Mouse (Mus musculus) MEL (cell line): ENCODE results near the gene Cep152. TPM values are rescaled to one million over a fixed set of nuclear protein-coding genes. Genes with fewer than 3 reads are reported as not detected.

ENCODE experiments used
- DNase-seq: peaks from one replicate; pipeline ENCODE4 v3.0.0; 2011; ENCODE audit warnings: low read depth, low spot score
- H3K27ac ChIP-seq: 2 replicates; pipeline ENCODE4 v1.5.1; 2012; ENCODE audit warnings: low read depth, mild to moderate bottlenecking, control low read depth, low read length, moderate library complexity; ENCODE audit not compliant: control insufficient read depth
- H3K27me3 ChIP-seq, 2 experiments: fragments of 150-350 bp in 1 of 2; sonication (generic) in 1 of 2; 2 replicates each; pipeline ENCODE4 v1.6.1; 2012; ENCODE audit warnings: low read length in 2 of 2, mild to moderate bottlenecking in 2 of 2, improper control_type of control experiment in 1 of 2, moderate library complexity in 1 of 2; ENCODE audit not compliant: insufficient read depth in 2 of 2, control insufficient read depth in 1 of 2
- H3K36me3 ChIP-seq, 2 experiments: 2 replicates each; pipeline ENCODE4 v1.6.1; 2012 to 2014; ENCODE audit warnings: low read length in 2 of 2, improper control_type of control experiment in 1 of 2, inconsistent platforms in 1 of 2, mild to moderate bottlenecking in 1 of 2; ENCODE audit not compliant: insufficient read depth in 2 of 2, control insufficient read depth in 1 of 2
- H3K4me1 ChIP-seq, 2 experiments: fragments of 150-350 bp in 1 of 2; sonication (generic) in 1 of 2; 2 replicates each; pipeline ENCODE4 v1.6.1; 2012; ENCODE audit warnings: low read length in 2 of 2, improper control_type of control experiment in 1 of 2, mild to moderate bottlenecking in 1 of 2; ENCODE audit not compliant: insufficient read depth in 2 of 2, control insufficient read depth in 1 of 2
- H3K4me3 ChIP-seq, 2 experiments: fragments of 150-350 bp in 1 of 2; sonication (generic) in 1 of 2; 2 replicates each; pipeline ENCODE4 v1.5.1; 2012; ENCODE audit warnings: low read depth in 2 of 2, low read length in 2 of 2, mild to moderate bottlenecking in 2 of 2, moderate library complexity in 2 of 2, control low read depth in 1 of 2, improper control_type of control experiment in 1 of 2; ENCODE audit not compliant: control insufficient read depth in 1 of 2, insufficient read depth in 1 of 2
- H3K79me2 ChIP-seq: 2 replicates; pipeline ENCODE4 v1.6.1; 2012; ENCODE audit warnings: mild to moderate bottlenecking, low read length, moderate library complexity; ENCODE audit not compliant: control insufficient read depth, poor library complexity, insufficient read depth
- H3K9ac ChIP-seq: 2 replicates; pipeline ENCODE4 v1.6.1; 2012; ENCODE audit warnings: low read depth, mild to moderate bottlenecking, control low read depth, low read length, moderate library complexity; ENCODE audit not compliant: control insufficient read depth, poor library complexity, severe bottlenecking
- H3K9me3 ChIP-seq: fragments of 150-350 bp; sonication (generic); replicated peaks from 2 replicates; pipeline ENCODE4 v1.6.1; 2012; ENCODE audit warnings: mild to moderate bottlenecking, low read length, improper control_type of control experiment, moderate library complexity; ENCODE audit not compliant: insufficient read depth
- BHLHE40 ChIP-seq: IDR thresholded peaks from 2 replicates; pipeline ENCODE4 v1.6.1; 2012; ENCODE audit warnings: low read depth, mild to moderate bottlenecking, inconsistent platforms, low read length, improper control_type of control experiment, borderline replicate concordance
- CTCF ChIP-seq, 3 experiments: IDR thresholded peaks in 2 of 3; conservative IDR thresholded peaks in 1 of 3; 2 replicates each; pipeline ENCODE4 v1.5.1; 2011 to 2012; ENCODE audit warnings: low read length in 3 of 3, low read depth in 2 of 3, mild to moderate bottlenecking in 2 of 3, improper control_type of control experiment in 1 of 3, inconsistent platforms in 1 of 3, mixed read lengths in 1 of 3, moderate library complexity in 1 of 3; ENCODE audit not compliant: control insufficient read depth in 1 of 3, insufficient read depth in 1 of 3, poor library complexity in 1 of 3, severe bottlenecking in 1 of 3
- E2F4 ChIP-seq: IDR thresholded peaks from 2 replicates; pipeline ENCODE4 v1.6.1; 2011; ENCODE audit warnings: low read depth, low read length, improper control_type of control experiment, borderline replicate concordance
- EP300 ChIP-seq, 2 experiments: IDR thresholded peaks; 2 replicates each; pipeline ENCODE4 v1.6.1; 2011; ENCODE audit warnings: improper control_type of control experiment in 2 of 2, low read length in 2 of 2, low read depth in 1 of 2, mild to moderate bottlenecking in 1 of 2
- ETS1 ChIP-seq: IDR thresholded peaks from 2 replicates; pipeline ENCODE4 v1.6.1; 2012; ENCODE audit warnings: low read depth, mild to moderate bottlenecking, inconsistent platforms, low read length, improper control_type of control experiment, moderate library complexity
- GABPA ChIP-seq: IDR thresholded peaks from 2 replicates; pipeline ENCODE4 v1.6.1; 2012; ENCODE audit warnings: low read depth, mild to moderate bottlenecking, inconsistent platforms, low read length, improper control_type of control experiment, moderate library complexity
- GATA1 ChIP-seq: IDR thresholded peaks from 2 replicates; pipeline ENCODE4 v1.6.1; 2011; ENCODE audit warnings: low read depth, low read length, improper control_type of control experiment
- KAT2A ChIP-seq: conservative IDR thresholded peaks from 2 replicates; pipeline ENCODE4 v1.6.1; 2012; ENCODE audit warnings: low read depth, low read length, improper control_type of control experiment, inconsistent platforms
- MAX ChIP-seq: IDR thresholded peaks from 2 replicates; pipeline ENCODE4 v1.6.1; 2011; ENCODE audit warnings: low read length, improper control_type of control experiment
- MXI1 ChIP-seq: IDR thresholded peaks from 2 replicates; pipeline ENCODE4 v1.6.1; 2011; ENCODE audit warnings: mild to moderate bottlenecking, low read depth, low read length, improper control_type of control experiment
- MYC ChIP-seq: IDR thresholded peaks from 2 replicates; pipeline ENCODE4 v1.6.1; 2011; ENCODE audit warnings: low read depth, mild to moderate bottlenecking, low read length, improper control_type of control experiment, moderate library complexity
- NELFE ChIP-seq: IDR thresholded peaks from 2 replicates; pipeline ENCODE4 v1.6.1; 2011; ENCODE audit warnings: low read depth, low read length, improper control_type of control experiment
- NRF1 ChIP-seq: IDR thresholded peaks from 2 replicates; pipeline ENCODE4 v1.6.1; 2014; ENCODE audit warnings: low read depth, mild to moderate bottlenecking, inconsistent platforms, low read length, improper control_type of control experiment, moderate library complexity; ENCODE audit not compliant: poor library complexity, insufficient read depth, severe bottlenecking
- POLR2AphosphoS5 ChIP-seq: IDR thresholded peaks from 2 replicates; pipeline ENCODE4 v1.6.1; 2012; ENCODE audit warnings: low read depth, borderline replicate concordance, mild to moderate bottlenecking, inconsistent platforms, low read length, moderate library complexity, mixed read lengths
- RAD21 ChIP-seq: IDR thresholded peaks from 2 replicates; pipeline ENCODE4 v1.6.1; 2011; ENCODE audit warnings: mild to moderate bottlenecking, low read depth, low read length, improper control_type of control experiment
- RCOR1 ChIP-seq: IDR thresholded peaks from 2 replicates; pipeline ENCODE4 v1.6.1; 2012; ENCODE audit warnings: low read depth, mild to moderate bottlenecking, inconsistent platforms, low read length, improper control_type of control experiment
- SMC3 ChIP-seq: IDR thresholded peaks from 2 replicates; pipeline ENCODE4 v1.6.1; 2011; ENCODE audit warnings: low read depth, low read length, improper control_type of control experiment
- TBP ChIP-seq: IDR thresholded peaks from 2 replicates; pipeline ENCODE4 v1.8.0; 2011; ENCODE audit warnings: low read depth, low read length, improper control_type of control experiment
- TCF12 ChIP-seq: IDR thresholded peaks from 2 replicates; pipeline ENCODE4 v1.6.1; 2014; ENCODE audit warnings: low read depth, mild to moderate bottlenecking, inconsistent platforms, low read length, improper control_type of control experiment, moderate library complexity
- USF1 ChIP-seq: IDR thresholded peaks from 2 replicates; pipeline ENCODE4 v1.6.1; 2014; ENCODE audit warnings: low read depth, mild to moderate bottlenecking, inconsistent platforms, low read length, improper control_type of control experiment, moderate library complexity
- USF2 ChIP-seq, 2 experiments: IDR thresholded peaks; 2 replicates each; pipeline ENCODE4 v1.6.1; 2011 to 2012; ENCODE audit warnings: improper control_type of control experiment in 2 of 2, low read length in 2 of 2, borderline replicate concordance in 1 of 2, inconsistent platforms in 1 of 2, low read depth in 1 of 2, mild to moderate bottlenecking in 1 of 2; ENCODE audit not compliant: insufficient read depth in 1 of 2
- ZC3H11A ChIP-seq: IDR thresholded peaks from 2 replicates; pipeline ENCODE4 v1.6.1; 2012; ENCODE audit warnings: low read depth, mild to moderate bottlenecking, inconsistent platforms, low read length, improper control_type of control experiment
- ZKSCAN1 ChIP-seq: IDR thresholded peaks from 2 replicates; pipeline ENCODE4 v1.6.1; 2012; ENCODE audit warnings: low read depth, mild to moderate bottlenecking, inconsistent platforms, low read length, improper control_type of control experiment, moderate library complexity
- ZNF384 ChIP-seq: IDR thresholded peaks from 2 replicates; pipeline ENCODE4 v1.6.1; 2012; ENCODE audit warnings: low read depth, mild to moderate bottlenecking, inconsistent platforms, low read length, improper control_type of control experiment
- polyA plus RNA-seq, 2 experiments: library from polyadenylated mRNA; stranded (reverse) in 1 of 2; unstranded in 1 of 2; fragments of >175 nt in 1 of 2; fragments of >200 nt in 1 of 2; gene quantifications; 2 replicates each; pipeline versions ENCODE4 v1.2.1 to v1.2.4; 2012; ENCODE audit warnings: low replicate concordance in 2 of 2, low read depth in 1 of 2; ENCODE audit not compliant: insufficient read length in 2 of 2, insufficient read depth in 1 of 2, missing spikeins in 1 of 2
- total RNA-seq: library from RNA; depleted of rRNA; stranded (reverse); fragments of 300-350 nt; gene quantifications from 2 replicates; pipeline ENCODE4 v1.2.3, GENCODE M21; 2012

Gene Cep152
- total and polyA plus RNA-seq, 3 experiments, result 13.9 to 14.1 TPM; not detected in 1

GRCm38 (mm10) chr2:125594072-125594471 lies 30.8 kb downstream of the Cep152 start:
- no peaks in the 10 kb centered on the region for H3K4me1 ChIP-seq
- TF ChIP-seq EP300 (IDR thresholded peaks at IDR 0.05; ENCODE audit: low read depth in 1 of 2, low read length in 2 of 2), result no peak
- TF ChIP-seq MXI1, result no peak
- TF ChIP-seq NELFE, result no peak
- TF ChIP-seq E2F4, result no peak
- TF ChIP-seq ZC3H11A, result no peak
- TF ChIP-seq RCOR1, result no peak
- TF ChIP-seq BHLHE40, result no peak
- no peak for TF ChIP-seq ZNF384
- TF ChIP-seq MYC, result no peak
- peak in 1 of 3 experiments; percentile 37; a peak in 2 of 6 replicates for TF ChIP-seq CTCF (IDR thresholded peaks at IDR 0.05 in 2 of 3, conservative IDR thresholded peaks at IDR 0.05 in 1 of 3; ENCODE audit: control insufficient read depth in 1 of 3, insufficient read depth in 1 of 3, low read depth in 2 of 3, low read length in 3 of 3, poor library complexity in 1 of 3, severe bottlenecking in 1 of 3)
- TF ChIP-seq KAT2A, result no peak
- TF ChIP-seq TBP, result no peak
- TF ChIP-seq RAD21, result peak; percentile 5; the same call in 1 of the 2 replicates
- no peak for TF ChIP-seq USF2 (IDR thresholded peaks at IDR 0.05; ENCODE audit: borderline replicate concordance in 1 of 2, insufficient read depth in 1 of 2, low read depth in 1 of 2, low read length in 2 of 2)
- TF ChIP-seq GABPA, result no peak
- no peak for TF ChIP-seq NRF1
- no peak for TF ChIP-seq MAX
- TF ChIP-seq GATA1, result no peak
- TF ChIP-seq USF1, result no peak
- no peak for TF ChIP-seq ZKSCAN1
- no peak for TF ChIP-seq POLR2AphosphoS5
- no peak for TF ChIP-seq ETS1
- TF ChIP-seq SMC3, result peak; percentile 23; the same call in 1 of the 2 replicates
- no peak for TF ChIP-seq TCF12
- H3K27ac ChIP-seq, result no peak overlapping the region
- no peak overlapping the region for H3K9ac ChIP-seq
- no peak overlapping the region for H3K4me3 ChIP-seq
- no peaks in the 10 kb centered on the region; the same call in 1 of the 2 replicates for H3K79me2 ChIP-seq
- H3K36me3 ChIP-seq, result peaks cover 0 to 17% of the 10 kb centered on the region in 2 experiments; a peak in 3 of 4 replicates
- peak; percentile 34 for DNase-seq
- no peaks in the 10 kb centered on the region for H3K9me3 ChIP-seq
- H3K27me3 ChIP-seq, result no peaks in the 10 kb centered on the region
